ENCODE assay signal across 15 mouse cellular contexts in the genomic region with DNA sequence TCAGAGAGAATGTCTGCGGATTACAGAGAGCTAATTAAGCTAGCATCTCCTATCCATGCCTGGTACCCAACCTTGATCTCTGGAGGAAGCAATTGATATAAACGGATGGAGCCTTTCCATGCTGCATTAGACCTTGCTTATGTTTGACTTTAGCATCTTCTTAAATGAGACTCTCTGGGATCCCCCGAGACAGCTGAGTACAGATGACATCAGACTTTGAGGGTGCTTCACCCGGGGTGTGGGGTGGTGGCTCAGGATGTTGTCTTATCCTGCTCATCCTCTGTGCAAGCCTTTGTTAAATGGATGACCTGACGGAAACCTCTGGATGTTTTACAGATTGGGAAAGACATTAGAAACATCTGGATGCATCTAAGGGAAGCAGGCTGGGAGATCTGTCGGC.
"Had no signal": no experiment of that assay in that cellular context is flagged by ENCODE, and none has a peak within 500 bp of the region (broad histone marks: within the 10 kb centered on the region; RNA-seq: fewer than 3 reads in every experiment).

No protein-coding gene starts in this region.

- H3K27me3 ChIP-seq: midbrain, embryonic 12.5 days; neural tube, embryonic 12.5 days; stomach, embryonic 15.5 days had no signal

- H3K4me1 ChIP-seq: midbrain, embryonic 12.5 days; neural tube, embryonic 12.5 days; stomach, embryonic 15.5 days had no signal

- H3K9me3 ChIP-seq: midbrain, embryonic 10.5 days; midbrain, embryonic 12.5 days; neural tube, embryonic 12.5 days; stomach, embryonic 15.5 days had no signal

- H3K27ac ChIP-seq: midbrain, embryonic 10.5 days; midbrain, embryonic 12.5 days; neural tube, embryonic 12.5 days; stomach, embryonic 15.5 days; stomach, postnatal 0 days had no signal

- H3K4me3 ChIP-seq: midbrain, embryonic 10.5 days; midbrain, embryonic 12.5 days; myocyte; neural tube, embryonic 12.5 days; stomach, embryonic 15.5 days had no signal

- ATAC-seq: midbrain, embryonic 16.5 days had no signal

- H3K9ac ChIP-seq: lung, embryonic 14.5 days; midbrain, embryonic 12.5 days; neural tube, embryonic 12.5 days; stomach, embryonic 15.5 days had no signal

- H3K4me2 ChIP-seq: lung, embryonic 14.5 days; midbrain, embryonic 12.5 days; neural tube, embryonic 12.5 days; stomach, embryonic 15.5 days had no signal

- DNase-seq: lung, adult 18-20 months; lung, embryonic 14.5 days; lung, postnatal 10 days; lung, postnatal 4 days; midbrain, embryonic 14.5 days; right cerebral cortex, postnatal 14 days; thymus, postnatal 14 days; thymus, postnatal 4 days had no signal

- H3K36me3 ChIP-seq: midbrain, embryonic 10.5 days; midbrain, embryonic 12.5 days; neural tube, embryonic 12.5 days; stomach, embryonic 15.5 days had no signal
